Mouse (Mus musculus): Measurements from ENCODE around the gene Gipc2.
A peak's percentile ranks its signal among the peaks of the same experiment; 100 is the strongest.

Gene Gipc2

DNA sequence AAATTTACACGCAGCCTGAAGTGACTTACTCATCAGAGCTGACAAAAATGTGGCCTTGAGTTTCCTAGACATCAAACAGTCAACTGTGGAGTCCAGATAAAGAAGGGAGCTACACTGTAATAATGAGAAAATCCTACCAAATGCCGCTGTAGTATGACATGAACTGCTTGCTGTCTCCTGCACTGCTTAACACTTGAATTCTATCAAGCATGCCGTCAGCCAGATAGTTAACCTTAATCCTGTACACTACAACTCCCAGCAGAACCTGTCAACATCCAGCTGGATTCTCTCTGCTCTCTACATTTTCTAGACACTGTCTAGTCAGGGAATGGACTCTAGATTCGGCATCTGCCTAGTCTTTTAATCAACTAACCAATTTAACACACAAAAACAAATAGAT lies 23.3 kb upstream of the Gipc2 start:
- no peak for DNase-seq

DNA sequence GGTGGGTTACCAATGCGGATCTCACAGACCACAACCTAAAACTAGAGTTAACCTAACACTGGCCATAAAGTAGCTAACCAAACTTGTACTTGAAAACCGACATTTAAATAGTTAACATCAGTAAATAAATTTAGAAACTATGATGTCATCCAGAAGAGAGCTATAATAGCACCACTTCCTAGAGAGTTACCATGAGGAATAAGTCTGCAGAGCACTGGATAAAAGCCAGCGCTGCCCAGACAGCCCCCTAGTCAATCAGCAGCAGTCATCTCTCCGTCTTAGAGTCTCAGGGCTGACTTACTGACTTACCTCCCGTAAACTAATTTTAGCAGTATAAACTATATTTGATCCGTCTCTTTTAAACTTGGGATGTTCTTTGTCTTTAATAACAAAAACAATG lies 20.1 kb upstream of the Gipc2 start:
- DNase-seq = no peak

DNA sequence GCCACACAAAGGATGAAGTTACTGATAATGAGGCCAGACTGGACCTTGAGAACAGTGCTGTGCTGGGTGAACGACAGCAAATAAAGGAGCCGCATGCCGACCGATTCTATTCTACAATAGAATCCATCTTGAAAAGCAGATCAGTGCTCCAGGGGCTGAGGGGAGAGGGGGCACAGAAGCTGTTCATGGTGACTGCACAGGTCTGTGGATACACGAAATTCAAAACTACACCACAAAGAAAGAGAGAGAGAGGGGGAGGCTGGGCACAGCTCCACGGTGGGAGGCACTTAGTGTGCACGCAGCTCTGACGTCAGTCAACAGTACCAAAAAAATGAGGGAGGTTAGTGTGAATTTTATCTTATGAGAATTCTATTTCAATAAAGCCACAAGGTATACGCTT lies 17.5 kb upstream of the Gipc2 start:
- no peak for DNase-seq

DNA sequence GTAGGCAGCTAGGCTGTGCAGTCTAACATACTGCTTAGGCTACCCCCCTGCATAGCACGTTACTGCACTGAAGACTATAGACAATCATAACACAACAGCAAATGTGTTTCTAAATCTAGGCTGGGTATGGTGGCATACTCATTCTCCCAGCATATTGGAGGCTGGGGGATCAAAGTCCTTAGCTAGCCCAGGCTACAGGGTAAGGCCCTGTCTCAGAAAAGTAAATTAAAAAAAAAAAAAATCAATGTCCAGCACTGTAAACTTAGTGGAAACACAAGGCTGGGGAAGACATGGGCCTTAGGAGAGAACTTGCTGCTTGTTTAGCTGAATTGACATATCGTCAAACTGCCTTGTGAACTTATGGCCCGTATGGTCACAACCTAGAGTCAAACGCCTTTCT lies 14.6 kb upstream of the Gipc2 start:
- DNase-seq = no peak

DNA sequence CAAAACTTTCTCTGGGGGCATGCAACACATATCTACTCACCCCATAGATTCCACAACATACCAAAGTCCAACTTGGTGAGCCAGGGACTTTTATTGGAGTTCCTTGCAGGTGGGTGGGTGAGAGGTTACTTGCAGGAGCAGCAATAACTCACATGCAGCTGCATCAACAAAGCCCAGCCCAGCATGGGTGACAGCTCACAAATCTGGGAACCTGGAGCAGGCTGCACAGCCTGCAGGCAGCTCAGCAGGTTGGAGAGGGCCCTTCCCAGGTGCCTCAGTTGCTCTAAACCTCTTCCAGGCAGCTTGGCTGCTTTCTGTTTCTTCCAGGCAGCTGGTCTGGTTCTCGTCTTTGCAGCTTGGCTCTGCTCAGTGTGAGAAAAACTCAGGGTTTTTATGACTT lies 13.3 kb upstream of the Gipc2 start:
- DNase-seq = no peak

DNA sequence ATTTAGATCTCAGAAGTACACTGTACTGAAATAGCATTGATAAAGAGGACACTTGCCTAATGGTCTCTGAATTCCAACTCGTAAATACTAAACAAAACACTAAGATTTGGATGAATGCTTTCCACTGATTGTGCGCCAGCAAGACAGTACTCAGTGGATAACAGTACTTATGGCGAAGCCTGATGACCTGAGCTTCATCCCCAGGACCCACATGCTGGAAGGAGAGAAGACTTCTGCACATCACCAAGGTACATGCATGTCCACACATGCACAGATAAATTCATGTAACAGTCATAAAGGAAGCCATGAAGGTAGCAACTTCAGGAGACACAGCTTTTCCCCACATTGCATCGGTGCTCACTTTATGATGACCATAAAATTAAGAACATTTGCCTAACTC lies 12.8 kb upstream of the Gipc2 start:
- DNase-seq = no peak

DNA sequence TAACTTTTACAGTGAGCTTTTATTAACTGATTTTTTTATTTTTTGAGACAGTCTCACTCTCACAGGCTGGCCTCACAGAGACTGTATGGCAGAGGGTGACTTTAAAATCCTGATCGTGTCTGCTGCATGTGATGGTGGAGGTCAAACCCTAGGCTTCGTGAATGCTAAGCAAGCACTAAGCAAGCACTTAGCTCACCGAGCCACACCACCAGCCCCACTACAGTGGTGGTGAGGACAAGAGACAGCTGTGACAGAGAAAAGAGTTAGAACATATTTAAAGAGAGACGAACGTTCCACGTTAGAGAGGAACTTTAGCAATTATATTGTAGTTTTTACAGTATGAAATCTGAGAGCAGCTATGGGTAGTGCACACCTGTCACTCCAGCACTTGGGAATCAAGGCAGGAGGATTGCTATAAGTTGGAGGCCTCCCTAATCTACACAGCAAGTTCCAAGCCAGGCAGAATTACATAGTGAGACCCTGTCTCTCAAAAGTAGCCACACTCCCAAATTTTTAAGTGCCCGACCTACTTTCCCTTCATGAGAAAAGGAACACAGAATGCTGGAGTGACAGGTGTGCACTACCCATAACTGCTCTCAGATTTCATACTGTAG lies 6.4 kb upstream of the Gipc2 start:
- DNase-seq = no peak

DNA sequence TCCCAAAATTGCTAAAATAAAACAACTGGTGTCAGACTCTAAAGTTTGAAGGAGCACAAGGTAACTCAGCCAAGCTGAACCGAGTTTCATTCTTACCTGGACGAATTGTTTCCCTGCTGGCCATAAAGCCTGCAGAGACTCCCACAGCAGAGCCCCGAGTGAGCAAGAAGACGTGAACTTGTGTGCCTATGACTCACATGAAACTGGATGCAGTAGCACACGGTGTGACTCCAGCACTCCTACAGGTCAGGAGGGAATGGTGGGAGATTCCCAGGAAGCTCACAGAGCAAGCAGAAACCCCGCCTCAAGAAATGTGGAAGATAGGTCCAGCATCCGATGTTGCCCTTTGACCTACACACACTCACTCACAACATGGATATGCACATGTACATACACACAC lies 5.8 kb upstream of the Gipc2 start:
- no peak for DNase-seq

DNA sequence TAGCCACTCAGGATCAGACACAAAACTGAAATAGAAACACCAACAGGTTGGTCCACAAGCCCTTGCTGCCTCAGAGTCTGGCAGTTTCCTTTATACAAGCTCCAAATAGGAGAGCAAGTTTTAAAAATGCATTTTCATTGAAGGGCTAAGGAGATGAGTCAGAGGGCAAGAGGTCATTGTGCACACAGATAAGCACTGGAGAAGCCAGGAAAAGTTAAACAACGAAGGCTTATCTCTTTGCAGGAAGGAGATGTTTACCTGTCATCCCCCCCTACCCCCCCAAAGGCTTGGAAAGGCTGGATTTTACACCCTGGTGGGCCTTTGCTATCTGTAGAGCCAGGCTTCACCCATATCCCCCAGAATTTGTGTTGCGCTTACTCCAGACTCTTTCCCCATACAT lies 5.2 kb upstream of the Gipc2 start:
- DNase-seq = no peak

DNA sequence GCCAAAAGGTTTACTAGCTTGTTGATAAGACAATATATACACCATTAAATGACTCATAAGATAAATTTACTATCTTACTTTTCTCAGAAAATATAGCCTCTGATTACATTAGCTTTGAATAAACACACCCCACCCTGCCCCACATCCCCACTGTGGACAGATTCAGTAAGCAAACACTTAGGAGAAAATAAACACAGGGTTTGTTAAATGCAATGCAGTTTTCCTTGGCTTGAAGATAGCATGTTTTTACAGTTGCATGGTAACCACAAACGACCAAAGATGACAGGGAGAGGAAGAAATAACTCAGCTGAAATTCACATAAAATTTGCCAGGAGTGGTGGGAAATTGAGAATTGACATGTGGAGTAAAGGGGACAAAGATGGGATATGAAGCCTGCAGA lies 4.4 kb upstream of the Gipc2 start:
- DNase-seq = no peak

DNA sequence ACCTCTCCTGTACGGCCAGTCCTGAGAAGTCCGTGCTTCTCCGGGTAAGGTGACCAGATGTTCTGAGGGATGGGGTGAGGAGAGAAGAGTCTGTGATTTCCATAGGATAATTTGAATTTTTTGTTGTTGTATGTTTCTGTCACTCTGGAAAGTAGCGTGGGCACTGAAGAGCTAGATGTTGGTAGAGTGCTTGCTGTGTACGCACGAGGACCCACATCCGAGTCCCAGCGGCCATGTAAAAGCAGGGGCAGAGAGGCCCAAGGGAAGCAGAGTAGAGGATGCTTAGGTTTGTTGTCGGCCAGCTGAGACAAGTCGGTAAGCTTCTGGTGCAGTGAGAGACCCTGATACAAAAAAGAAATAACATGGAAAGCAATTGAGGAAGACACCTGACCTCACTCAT lies 2.0 kb upstream of the Gipc2 start:
- DNase-seq = no peak

DNA sequence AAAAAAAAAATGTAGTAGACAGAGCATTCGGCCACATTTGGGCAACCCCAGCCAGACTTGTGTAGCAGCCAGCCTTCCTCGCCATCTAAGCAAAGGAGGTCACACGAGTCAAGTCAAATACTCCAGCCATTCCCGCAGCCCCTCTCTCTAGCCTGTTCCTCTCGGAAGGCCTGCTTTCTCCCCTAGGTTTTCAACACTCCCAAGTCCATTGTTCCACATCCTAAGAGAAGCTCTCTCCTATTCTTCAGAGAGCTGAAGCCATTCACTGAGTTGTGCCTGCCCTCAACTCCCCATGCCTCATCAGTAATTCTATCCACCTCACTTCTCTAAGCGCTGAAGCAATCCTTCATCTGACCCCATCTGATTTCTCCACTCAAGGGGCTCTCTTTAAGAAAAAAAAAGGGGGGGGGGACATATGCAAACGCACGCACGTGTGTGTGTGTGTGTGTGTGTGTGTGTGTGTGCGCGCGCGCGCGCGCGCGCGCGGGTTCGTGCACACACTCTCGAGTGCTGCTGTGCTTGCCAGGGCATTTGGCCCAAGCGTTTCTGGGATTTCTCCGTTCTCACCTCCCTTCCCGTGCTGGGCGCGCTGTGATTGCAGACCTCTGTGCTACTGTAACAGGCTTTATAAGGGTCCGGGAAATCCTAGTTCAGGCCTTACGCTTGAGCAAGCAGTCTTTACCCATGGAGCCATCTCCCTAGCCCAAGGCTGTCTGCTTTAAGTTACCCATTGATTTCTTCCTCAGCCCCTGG lies 845 bp upstream of the Gipc2 start:
- no peak for DNase-seq

DNA sequence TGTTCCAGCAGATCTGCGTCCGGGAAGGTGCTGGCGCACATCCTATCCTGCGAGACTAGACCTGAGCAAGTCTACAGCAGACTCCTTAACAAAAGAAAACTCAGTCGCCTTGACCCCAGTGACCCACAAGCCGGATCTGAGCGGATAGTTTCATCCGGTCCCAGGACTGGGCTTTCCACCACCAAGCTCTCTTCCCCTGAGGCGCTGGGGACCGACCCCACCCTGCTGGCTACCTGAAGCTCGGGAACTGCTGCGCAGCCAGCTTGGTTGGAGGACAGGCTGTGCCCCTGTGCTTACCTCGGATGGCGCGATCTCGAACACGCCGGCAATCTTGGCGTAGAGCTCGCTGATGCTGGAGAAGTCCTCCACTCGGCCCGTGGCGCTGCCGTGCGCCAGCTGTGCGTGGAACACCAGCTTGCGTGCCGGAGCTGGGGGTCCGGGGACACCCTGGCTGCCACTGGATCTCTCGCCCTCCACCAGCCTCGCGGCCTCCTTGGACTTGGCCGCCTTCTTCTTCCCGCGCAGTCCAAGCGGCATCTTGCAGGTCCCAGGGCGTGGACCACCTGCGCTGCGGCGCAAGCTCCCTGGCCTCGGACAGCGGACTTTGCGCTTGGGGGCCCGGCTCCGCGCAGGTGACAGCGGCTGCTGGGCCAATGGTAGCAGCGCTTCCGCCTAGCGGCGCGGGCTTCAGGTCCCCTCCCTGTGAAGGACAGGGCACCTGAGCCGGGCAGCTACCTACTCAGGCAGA lies 505 bp downstream of the Gipc2 start:
- peak; percentile 82 for DNase-seq

DNA sequence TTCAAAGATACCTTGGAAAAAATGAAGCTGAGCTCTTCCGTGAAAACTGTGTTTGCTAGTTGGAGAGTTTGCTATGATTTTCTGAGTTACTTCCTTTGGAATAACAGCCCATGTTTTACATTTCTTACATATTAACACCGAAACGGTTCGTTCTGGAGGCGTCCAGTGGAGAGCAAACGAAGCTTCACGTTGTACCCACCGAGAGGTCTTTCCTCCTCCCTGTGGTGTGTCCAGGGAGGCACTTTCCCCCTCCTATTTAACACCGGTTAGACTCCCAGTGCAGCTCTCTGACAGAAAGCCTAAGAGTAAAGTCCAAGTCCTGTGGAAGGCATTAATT lies 1.0 kb downstream of the Gipc2 start:
- no peak for DNase-seq

DNA sequence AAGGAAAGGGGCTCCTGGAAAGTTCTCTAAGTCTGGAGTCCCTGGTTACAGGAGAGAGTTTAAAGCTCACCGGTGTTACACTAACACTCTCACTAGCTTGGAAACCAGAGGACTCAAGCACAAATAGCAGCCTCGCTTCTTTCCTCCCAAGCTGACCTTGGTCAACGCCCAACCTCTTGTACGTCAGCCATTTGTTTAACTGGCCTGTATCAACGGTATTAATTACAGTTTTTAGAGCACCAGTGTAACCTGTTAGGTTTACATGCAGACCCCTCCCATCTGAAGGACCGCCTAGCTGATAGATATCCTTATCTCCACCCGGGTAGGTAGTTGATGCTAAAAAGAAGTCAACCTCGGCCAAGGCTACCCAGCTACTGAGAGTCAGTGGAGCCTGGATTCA lies 2.7 kb downstream of the Gipc2 start:
- no peak for DNase-seq

DNA sequence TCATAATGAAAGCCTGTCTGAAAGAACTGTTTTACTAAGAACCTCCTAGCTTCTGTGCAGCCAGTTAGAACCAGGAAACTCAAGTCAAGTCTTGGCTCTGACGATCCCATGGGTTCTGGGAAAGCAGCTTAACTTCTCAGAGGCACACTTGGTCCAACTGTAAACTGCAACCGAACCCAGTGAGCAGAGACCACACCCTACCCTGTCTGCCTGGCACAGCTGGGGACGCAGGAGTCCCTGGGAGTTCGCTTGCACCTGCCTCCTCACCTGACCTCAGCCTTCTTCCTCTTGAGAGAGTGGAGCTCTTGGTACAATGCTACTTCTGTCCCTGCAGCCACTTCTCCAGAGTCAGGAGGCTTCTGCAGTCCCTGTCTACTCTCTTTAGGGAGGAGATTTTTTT lies 5.4 kb downstream of the Gipc2 start:
- DNase-seq = no peak

DNA sequence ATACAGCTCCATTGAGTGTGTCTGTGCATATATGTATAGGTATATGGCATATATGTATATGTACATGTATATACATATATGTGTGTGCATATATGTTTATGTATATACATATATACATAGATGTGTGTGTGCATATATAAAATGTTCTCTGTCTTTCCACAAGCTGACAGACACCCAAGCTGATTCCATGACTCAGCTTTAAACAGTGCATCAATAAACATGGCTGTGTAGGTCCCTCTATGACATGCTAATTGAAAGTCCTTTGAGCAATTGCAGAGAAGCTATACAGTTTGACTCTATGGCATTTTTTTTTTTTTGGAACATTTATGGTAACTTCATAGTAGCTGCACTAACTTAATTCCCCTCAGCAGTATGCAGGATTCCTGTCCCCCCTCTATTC lies 6.7 kb downstream of the Gipc2 start:
- DNase-seq = no peak

DNA sequence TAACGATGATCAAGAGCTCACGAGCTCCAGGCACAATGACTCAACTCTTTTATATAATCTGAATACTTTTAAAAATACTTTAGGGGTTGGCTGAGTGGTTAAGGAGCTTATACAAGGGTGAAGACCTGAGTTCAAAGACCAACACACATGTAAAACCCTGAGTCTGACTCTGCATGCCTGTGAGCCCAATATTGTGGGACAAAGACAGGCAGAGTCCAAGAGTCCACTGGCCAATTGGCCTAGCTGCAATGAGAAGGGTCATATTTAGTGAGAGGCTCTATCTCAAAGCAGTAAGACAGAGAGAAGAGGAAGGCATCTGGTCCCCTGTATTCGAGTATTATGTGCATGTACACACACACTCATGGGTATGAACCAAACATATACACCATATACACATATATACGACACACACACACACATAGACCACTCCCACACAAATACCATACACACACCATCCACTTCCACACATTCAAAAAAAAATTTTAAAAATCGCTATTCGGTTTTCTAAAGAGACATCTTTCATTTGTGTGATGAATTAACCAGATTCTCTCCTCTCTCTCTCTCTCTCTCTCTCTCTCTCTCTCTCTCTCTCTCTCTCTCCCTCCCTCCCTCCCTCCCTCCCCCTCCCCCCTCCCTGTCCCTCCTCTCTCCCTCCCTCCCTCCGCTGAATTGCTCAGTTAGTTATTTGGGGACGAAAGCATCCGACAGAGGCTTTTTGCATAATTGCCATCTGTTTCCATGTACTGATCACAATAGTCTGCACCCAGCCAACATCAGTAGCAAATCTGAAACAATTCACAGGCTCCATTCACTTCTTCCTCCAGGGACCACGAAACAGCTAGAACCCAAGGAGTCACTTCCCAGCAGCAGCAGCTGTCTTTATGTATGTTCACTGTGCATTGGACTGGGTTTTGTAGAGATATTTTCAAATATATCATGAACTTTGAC lies 7.4 kb downstream of the Gipc2 start:
- DNase-seq = peak; percentile 66

DNA sequence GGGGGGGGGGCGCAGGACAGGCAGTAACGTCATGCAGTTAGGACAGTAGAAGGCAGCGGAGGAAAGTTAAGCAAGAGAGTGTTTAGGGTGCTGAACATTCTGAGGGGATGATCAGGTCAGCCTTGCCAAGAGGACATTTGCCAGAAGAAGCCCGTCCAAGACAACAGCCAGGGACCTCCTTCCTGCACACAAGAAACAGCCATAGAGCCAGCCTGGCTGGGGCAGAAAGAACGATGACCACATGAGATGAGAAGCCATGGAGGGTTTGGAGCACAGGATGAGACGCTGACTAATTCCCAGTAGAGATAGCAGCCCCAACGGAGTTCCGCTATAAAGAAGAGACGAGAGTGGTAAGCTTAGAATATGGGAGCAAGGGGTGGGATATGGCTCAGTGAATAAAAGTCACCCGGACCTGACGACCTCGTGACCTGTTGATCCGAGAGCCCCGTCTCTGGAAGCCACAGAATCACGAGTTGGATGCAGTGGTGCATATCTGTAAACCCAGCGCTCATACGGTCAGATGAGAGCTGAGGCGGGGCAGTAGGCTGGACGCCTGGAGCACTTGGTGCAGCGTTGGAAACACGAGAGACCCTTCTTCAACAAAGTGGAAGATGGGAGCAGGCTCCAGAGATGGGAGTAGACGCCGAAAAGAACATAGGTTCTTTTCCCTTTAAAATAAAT lies 9.1 kb downstream of the Gipc2 start:
- DNase-seq = peak; percentile 79

DNA sequence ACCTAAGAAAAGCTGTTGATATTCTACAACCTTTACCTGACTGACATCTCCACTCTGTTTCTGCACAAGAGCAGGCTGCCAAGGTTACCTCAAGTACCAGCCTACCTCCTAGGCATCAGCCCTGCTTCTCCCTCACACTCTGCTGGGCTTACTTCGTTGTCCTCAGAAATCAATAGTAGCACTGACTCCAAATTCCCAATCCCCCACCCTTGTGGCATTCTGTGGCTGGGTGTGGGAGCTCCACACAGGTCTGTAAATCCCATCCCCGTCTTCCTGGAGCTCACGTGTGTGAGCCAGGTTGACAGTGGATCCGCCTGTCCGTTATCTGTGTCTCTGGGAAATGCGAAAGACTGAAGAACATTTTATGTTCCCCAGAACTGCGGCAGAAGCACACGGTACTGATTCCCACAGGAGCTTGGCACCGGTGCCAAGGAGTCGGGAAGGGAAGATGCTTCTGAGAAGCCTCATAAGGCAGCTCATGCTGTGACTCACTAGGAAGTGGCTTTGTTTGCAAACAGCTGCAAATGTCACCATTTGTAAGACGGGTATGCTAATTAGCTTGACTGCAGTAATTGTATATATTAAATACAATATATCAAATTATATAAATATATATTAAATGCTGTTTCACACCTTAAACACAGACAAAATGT lies 10.6 kb downstream of the Gipc2 start:
- DNase-seq = no peak

DNA sequence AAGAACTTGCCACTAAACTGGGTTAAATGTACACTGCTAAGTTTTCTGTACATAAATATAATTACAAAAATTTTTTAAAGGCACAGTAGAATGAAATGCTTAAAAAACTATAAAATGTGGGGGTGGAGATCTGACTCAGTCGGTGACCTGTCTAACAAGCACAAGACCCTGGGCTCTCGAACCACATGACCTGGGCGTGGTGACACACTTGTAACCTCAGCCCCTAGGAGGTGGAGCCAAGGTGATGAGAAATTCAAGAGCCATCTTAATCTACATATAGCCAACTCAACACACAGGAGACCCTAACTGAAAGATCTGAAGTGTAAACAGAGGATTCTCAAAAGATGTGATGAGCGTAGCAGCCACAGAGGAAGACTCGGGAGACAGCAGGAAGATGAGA lies 11.9 kb downstream of the Gipc2 start:
- no peak for DNase-seq

DNA sequence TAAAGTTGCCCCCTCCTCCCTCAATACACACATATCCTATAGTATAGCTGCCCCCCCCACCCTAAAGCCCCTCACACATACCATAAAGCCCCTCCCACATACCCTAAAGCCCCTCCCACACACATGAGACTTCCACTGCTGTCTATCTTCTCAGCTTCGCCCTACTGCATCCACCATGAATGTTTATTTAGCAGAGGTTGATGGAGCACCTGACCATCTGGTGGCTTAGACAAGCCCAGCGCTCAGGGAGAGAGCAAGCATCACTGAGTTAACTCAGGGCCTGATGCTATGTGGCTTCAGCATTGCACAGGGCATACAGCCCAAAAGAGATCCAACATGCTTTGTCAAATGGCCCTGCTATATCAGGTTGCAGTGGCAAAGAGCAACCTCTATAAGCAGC lies 12.9 kb downstream of the Gipc2 start:
- no peak for DNase-seq

Measured in kidney, adult 11 months (tissue).